Mouse (Mus musculus): ENCODE results near the gene Apol9b.

- TF ChIP-seq POLR2A (IDR thresholded peaks at IDR 0.05; ENCODE audit: borderline replicate concordance, extremely low read depth, insufficient read depth, insufficient read length, poor library complexity, severe bottlenecking) (no peak), CTCF (IDR thresholded peaks at IDR 0.05; ENCODE audit: borderline replicate concordance, extremely low read depth, insufficient read depth, insufficient read length) (no peak)
Observed at GRCm38 (mm10) chr15:77770942-77771341, 42.1 kb downstream of the Apol9b start.
